Mouse (Mus musculus): ENCODE measurements around the gene Usp40. TPM values are rescaled to one million over a fixed set of nuclear protein-coding genes. Genes with fewer than 3 reads are reported as not detected.
A peak's percentile ranks its signal among the peaks of the same experiment; 100 is the strongest.

The Usp40 gene
- polyA plus RNA-seq, 2 experiments: 33.2 to 36.2 TPM

GRCm38 (mm10) chr1:88008735-88009134 lies 384 bp upstream of the Usp40 start:
- DNase-seq (ENCODE audit: low spot score): no peak
- Histone ChIP-seq H3K9me3 (ENCODE audit: control insufficient read depth, low read length) (no peaks in the 10 kb centered on the region), H3K27ac (replicated peaks; ENCODE audit: low read depth, low read length) (peak overlapping the region; percentile 95; the same call in 1 of the 2 replicates), H3K9ac (ENCODE audit: low read depth, low read length, severe bottlenecking) (peak overlapping the region; percentile 95), H3K4me3 (replicated peaks; ENCODE audit: low read length) (peak overlapping the region; percentile 60), H3K4me2 (replicated peaks; ENCODE audit: low read depth, low read length, severe bottlenecking) (peak overlapping the region; percentile 58), H3K36me3 (ENCODE audit: control insufficient read depth, insufficient read depth, low read length) (peaks cover 20% of the 10 kb centered on the region), H3K4me1 (ENCODE audit: control insufficient read depth, insufficient read depth, low read length) (peaks cover 6% of the 10 kb centered on the region), H3K27me3 (ENCODE audit: control insufficient read depth, insufficient read depth, low read length) (no peaks in the 10 kb centered on the region)
- TF ChIP-seq POLR2A (IDR thresholded peaks at IDR 0.05; ENCODE audit: borderline replicate concordance, extremely low read depth, insufficient read depth, insufficient read length): no peak
- WGBS: 46% methylated on average over 4 of the region's 4 CpGs
- 0 out of 2 replicates have a peak, but pooled peaks have one; percentile 10 for ATAC-seq (ENCODE audit: low FRiP score, low read depth)

GRCm38 (mm10) chr1:88007692-88008210 lies 600 bp downstream of the Usp40 start:
- peak; percentile 50; the same call in 1 of the 2 replicates for ATAC-seq (ENCODE audit: low FRiP score, low read depth)
- Histone ChIP-seq H3K4me2 (replicated peaks; ENCODE audit: low read depth, low read length, severe bottlenecking) (peak overlapping the region; percentile 58), H3K4me1 (ENCODE audit: control insufficient read depth, insufficient read depth, low read length) (peaks cover 6% of the 10 kb centered on the region), H3K9me3 (ENCODE audit: control insufficient read depth, low read length) (no peaks in the 10 kb centered on the region), H3K27ac (replicated peaks; ENCODE audit: low read depth, low read length) (peak overlapping the region; percentile 95), H3K27me3 (ENCODE audit: control insufficient read depth, insufficient read depth, low read length) (no peaks in the 10 kb centered on the region), H3K4me3 (replicated peaks; ENCODE audit: low read length) (peak overlapping the region; percentile 60), H3K9ac (ENCODE audit: low read depth, low read length, severe bottlenecking) (peak overlapping the region; percentile 95), H3K36me3 (ENCODE audit: control insufficient read depth, insufficient read depth, low read length) (peaks cover 21% of the 10 kb centered on the region)
- DNase-seq (ENCODE audit: low spot score): no peak
- TF ChIP-seq POLR2A (IDR thresholded peaks at IDR 0.05; ENCODE audit: borderline replicate concordance, extremely low read depth, insufficient read depth, insufficient read length): no peak
- WGBS: 2% methylated on average over 5 of the region's 5 CpGs

GRCm38 (mm10) chr1:87992716-87993115 lies 15.6 kb downstream of the Usp40 start:
- ATAC-seq (ENCODE audit: low FRiP score, low read depth) (no peak), DNase-seq (ENCODE audit: low spot score) (no peak)
- H3K4me2 ChIP-seq (replicated peaks; ENCODE audit: low read depth, low read length, severe bottlenecking): no peak overlapping the region
- no peak overlapping the region for H3K4me3 ChIP-seq (replicated peaks; ENCODE audit: low read length)
- H3K27me3 ChIP-seq (ENCODE audit: control insufficient read depth, insufficient read depth, low read length): no peaks in the 10 kb centered on the region
- TF ChIP-seq POLR2A (IDR thresholded peaks at IDR 0.05; ENCODE audit: borderline replicate concordance, extremely low read depth, insufficient read depth, insufficient read length): no peak
- H3K9me3 ChIP-seq (ENCODE audit: control insufficient read depth, low read length): no peaks in the 10 kb centered on the region
- no peak overlapping the region for H3K27ac ChIP-seq (replicated peaks; ENCODE audit: low read depth, low read length)
- peaks cover 87% of the 10 kb centered on the region for H3K36me3 ChIP-seq (ENCODE audit: control insufficient read depth, insufficient read depth, low read length)
- WGBS: 94% methylated on average over 2 of the region's 2 CpGs
- H3K4me1 ChIP-seq (ENCODE audit: control insufficient read depth, insufficient read depth, low read length): no peaks in the 10 kb centered on the region
- no peak overlapping the region for H3K9ac ChIP-seq (ENCODE audit: low read depth, low read length, severe bottlenecking)

- DNase-seq (ENCODE audit: low spot score): no peak
- Histone ChIP-seq H3K4me2 (replicated peaks; ENCODE audit: low read depth, low read length, severe bottlenecking) (no peak overlapping the region), H3K9ac (ENCODE audit: low read depth, low read length, severe bottlenecking) (no peak overlapping the region), H3K36me3 (ENCODE audit: control insufficient read depth, insufficient read depth, low read length) (peaks cover 90% of the 10 kb centered on the region), H3K27ac (replicated peaks; ENCODE audit: low read depth, low read length) (no peak overlapping the region), H3K4me1 (ENCODE audit: control insufficient read depth, insufficient read depth, low read length) (no peaks in the 10 kb centered on the region), H3K9me3 (ENCODE audit: control insufficient read depth, low read length) (no peaks in the 10 kb centered on the region), H3K4me3 (replicated peaks; ENCODE audit: low read length) (no peak overlapping the region), H3K27me3 (ENCODE audit: control insufficient read depth, insufficient read depth, low read length) (no peaks in the 10 kb centered on the region)
- no peak for TF ChIP-seq POLR2A (IDR thresholded peaks at IDR 0.05; ENCODE audit: borderline replicate concordance, extremely low read depth, insufficient read depth, insufficient read length)
- WGBS: 88% methylated on average over 4 of the region's 4 CpGs
- ATAC-seq (ENCODE audit: low FRiP score, low read depth): no peak
Measured at GRCm38 (mm10) chr1:87982291-87982690, 26.1 kb downstream of the Usp40 start.

GRCm38 (mm10) chr1:87970381-87970780 lies 38.0 kb downstream of the Usp40 start:
- Histone ChIP-seq H3K4me1 (ENCODE audit: control insufficient read depth, insufficient read depth, low read length) (no peaks in the 10 kb centered on the region), H3K4me3 (replicated peaks; ENCODE audit: low read length) (no peak overlapping the region), H3K36me3 (ENCODE audit: control insufficient read depth, insufficient read depth, low read length) (peaks cover 77% of the 10 kb centered on the region), H3K9ac (ENCODE audit: low read depth, low read length, severe bottlenecking) (no peak overlapping the region), H3K27ac (replicated peaks; ENCODE audit: low read depth, low read length) (no peak overlapping the region), H3K4me2 (replicated peaks; ENCODE audit: low read depth, low read length, severe bottlenecking) (no peak overlapping the region), H3K27me3 (ENCODE audit: control insufficient read depth, insufficient read depth, low read length) (no peaks in the 10 kb centered on the region), H3K9me3 (ENCODE audit: control insufficient read depth, low read length) (no peaks in the 10 kb centered on the region)
- DNase-seq (ENCODE audit: low spot score): no peak
- WGBS: 85% methylated on average over 4 of the region's 4 CpGs
- no peak for ATAC-seq (ENCODE audit: low FRiP score, low read depth)
- TF ChIP-seq POLR2A (IDR thresholded peaks at IDR 0.05; ENCODE audit: borderline replicate concordance, extremely low read depth, insufficient read depth, insufficient read length): no peak
